8 mouse cellular contexts compared by ENCODE assay signal in the genomic region with DNA sequence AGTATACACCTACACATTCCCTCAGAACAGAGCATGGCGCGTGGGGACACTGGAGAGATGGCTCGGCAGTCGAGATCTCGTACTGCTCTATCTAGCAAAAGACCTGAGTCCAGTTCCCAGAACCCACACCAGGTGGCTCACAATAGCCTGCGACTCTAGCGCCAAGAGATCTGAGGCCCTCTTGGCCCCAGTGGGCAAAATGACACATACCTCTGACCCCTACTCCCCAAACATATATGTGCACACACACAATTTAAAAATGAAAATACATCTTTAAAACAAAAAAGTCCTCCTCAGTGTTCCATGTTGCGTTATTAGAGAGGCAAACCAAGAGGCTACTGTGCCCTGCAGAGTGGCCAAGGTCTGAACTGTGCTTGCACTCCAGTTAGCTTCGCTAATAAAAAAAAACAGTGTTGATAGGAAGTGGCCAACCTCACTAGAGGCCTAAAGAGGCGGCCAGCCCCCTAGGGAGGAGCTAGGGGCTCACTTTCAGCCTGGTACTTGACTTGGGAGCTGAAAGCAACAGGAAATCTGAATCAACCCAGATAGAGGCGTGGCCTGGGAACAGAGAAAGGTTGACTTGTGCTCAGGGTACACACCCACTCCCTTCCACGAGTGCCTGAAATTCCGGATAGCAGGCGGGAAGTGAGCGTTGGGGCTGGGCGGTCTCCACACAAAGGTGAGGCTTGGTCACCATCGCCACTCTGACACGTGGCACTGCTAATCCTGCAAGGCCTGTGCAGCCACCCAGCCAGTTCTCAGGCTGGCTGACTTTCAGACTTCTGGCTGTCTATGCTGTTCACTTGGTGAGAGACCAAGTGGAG. TPM values are rescaled to one million over a fixed set of nuclear protein-coding genes. Genes with fewer than 3 reads are reported as not detected.
DNase-seq lines count a peak whose midpoint lies in the region; ATAC-seq and TF ChIP-seq lines count a peak whose summit lies in the region.
"Not testable (repeated sequence)": the region's sequence is repeated elsewhere in the genome, so short reads cannot be mapped to it uniquely, and the experiment has no call there.

No protein-coding gene starts in this region.

- not testable (repeated sequence) for H3K4me3 ChIP-seq in forebrain, embryonic 11.5 days (ENCODE audit: low read depth, low read length); heart, postnatal 0 days (ENCODE audit: low read depth, low read length); intestine, postnatal 0 days (ENCODE audit: low read depth, low read length); liver, embryonic 12.5 days

- DNase-seq in CD4-positive, CD25-positive, alpha-beta regulatory T cell, adult 2 months (ENCODE audit: low read depth, low spot score), result peak; percentile 20
- DNase-seq in forebrain, embryonic 11.5 days (ENCODE audit: low spot score), result peak; percentile 57
- peak; percentile 17 for DNase-seq in heart, postnatal 0 days (ENCODE audit: low spot score)
- DNase-seq in lung, postnatal 4 days, result peak; percentile 15 to 60
- DNase-seq in splenic B cell, adult 2 months (ENCODE audit: low read depth, low spot score), result peak; percentile 12

- H3K4me1 ChIP-seq in forebrain, embryonic 11.5 days (replicated peaks; ENCODE audit: control insufficient read depth, insufficient read depth, low read length); heart, postnatal 0 days (ENCODE audit: control insufficient read depth, insufficient read depth); intestine, postnatal 0 days (replicated peaks; ENCODE audit: control insufficient read depth, insufficient read depth, low read length): not testable (repeated sequence)
- H3K4me1 ChIP-seq in liver, embryonic 12.5 days, result peaks cover 13% of the 10 kb centered on the region

- TF ChIP-seq EP300 in heart, postnatal 0 days (IDR thresholded peaks at IDR 0.05; ENCODE audit: low read depth), result not testable (repeated sequence)

- H3K4me2 ChIP-seq in forebrain, embryonic 11.5 days (ENCODE audit: low read depth, low read length, severe bottlenecking); heart, postnatal 0 days (ENCODE audit: low read depth, low read length): not testable (repeated sequence)
- peak overlapping the region; percentile 37 for H3K4me2 ChIP-seq in intestine, postnatal 0 days (replicated peaks; ENCODE audit: low read depth)
- peak overlapping the region; percentile 21 for H3K4me2 ChIP-seq in liver, embryonic 12.5 days

- 65% methylated on average over 16 of the region's 18 CpGs for WGBS in forebrain, embryonic 11.5 days
- WGBS in heart, postnatal 0 days, result 32% methylated on average over 16 of the region's 18 CpGs
- WGBS in intestine, postnatal 0 days, result 32% methylated on average over 16 of the region's 18 CpGs
- 35% methylated on average over 18 of the region's 18 CpGs for WGBS in liver, embryonic 12.5 days (ENCODE audit: insufficient replicate concordance)

- not testable (repeated sequence) for H3K27me3 ChIP-seq in forebrain, embryonic 11.5 days (ENCODE audit: control insufficient read depth, insufficient read depth, low read length); heart, postnatal 0 days (ENCODE audit: control insufficient read depth, insufficient read depth, low read length); intestine, postnatal 0 days (replicated peaks; ENCODE audit: control insufficient read depth, insufficient read depth, low read length); liver, embryonic 12.5 days (replicated peaks); splenic B cell, adult 2 months (ENCODE audit: control insufficient read depth, insufficient read depth, low read length, poor library complexity, severe bottlenecking)

- H3K9me3 ChIP-seq in forebrain, embryonic 11.5 days (ENCODE audit: control insufficient read depth, low read length); heart, postnatal 0 days (replicated peaks; ENCODE audit: control insufficient read depth, low read length); intestine, postnatal 0 days (ENCODE audit: control insufficient read depth); liver, embryonic 12.5 days (replicated peaks): not testable (repeated sequence)

- H3K36me3 ChIP-seq in forebrain, embryonic 11.5 days (ENCODE audit: control insufficient read depth, insufficient read depth, low read length); heart, postnatal 0 days (replicated peaks; ENCODE audit: control insufficient read depth, insufficient read depth, low read length); intestine, postnatal 0 days (ENCODE audit: control insufficient read depth, insufficient read depth); liver, embryonic 12.5 days; splenic B cell, adult 2 months (ENCODE audit: control insufficient read depth, insufficient read depth, low read length, poor library complexity, severe bottlenecking): not testable (repeated sequence)

- not testable (repeated sequence) for TF ChIP-seq CTCF in heart, postnatal 0 days (IDR thresholded peaks at IDR 0.05; ENCODE audit: low read depth)
- peak; percentile 49 for TF ChIP-seq CTCF in intestine, postnatal 0 days (IDR thresholded peaks at IDR 0.05; ENCODE audit: low read depth)

- ATAC-seq in cerebellum, adult (ENCODE audit: insufficient number of reproducible peaks, low FRiP score, low TSS enrichment), result peak; percentile 9; the same call in 1 of the 2 replicates
- ATAC-seq in forebrain, embryonic 11.5 days (replicated peaks; ENCODE audit: low FRiP score), result peak; percentile 19; the same call in 1 of the 2 replicates
- ATAC-seq in heart, postnatal 0 days (ENCODE audit: insufficient read depth, low read depth), result peak; percentile 79
- peak; percentile 84 for ATAC-seq in intestine, postnatal 0 days
- ATAC-seq in liver, embryonic 12.5 days, result peak; percentile 63

- H3K27ac ChIP-seq in forebrain, embryonic 11.5 days (ENCODE audit: low read depth, low read length); heart, postnatal 0 days (ENCODE audit: low read depth); liver, embryonic 12.5 days: not testable (repeated sequence)
- H3K27ac ChIP-seq in intestine, postnatal 0 days (ENCODE audit: low read depth, low read length), result peak overlapping the region; percentile 28; the same call in 1 of the 2 replicates

- not testable (repeated sequence) for H3K9ac ChIP-seq in forebrain, embryonic 11.5 days (ENCODE audit: low read length); heart, postnatal 0 days (replicated peaks; ENCODE audit: low read depth, low read length); intestine, postnatal 0 days (ENCODE audit: low read depth, low read length); liver, embryonic 12.5 days

RNA-seq across cellular contexts. Expression of a gene that starts 37.9 kb away (rescaled TPM):
- 530 and 544 TPM in 2 replicates for polyA plus RNA-seq in forebrain, embryonic 11.5 days (2014; fragmentation: Nextera tagmentation; extraction: Ambion mirVana)
- total RNA-seq in heart, postnatal 0 days (2014; rRNA removed; ENCODE audit: low replicate concordance), result 214 and 264 TPM in 2 replicates
- 558 and 559 TPM in 2 replicates for polyA plus RNA-seq in heart, postnatal 0 days (2015; fragmentation: Nextera tagmentation; extraction: Ambion mirVana)
- 725 and 769 TPM in 2 replicates for polyA plus RNA-seq in intestine, postnatal 0 days (2015; fragmentation: Nextera tagmentation; extraction: Ambion mirVana)
- polyA plus RNA-seq in liver, embryonic 12.5 days (2016; fragmentation: Nextera tagmentation; extraction: Ambion mirVana), result 229 and 235 TPM in 2 replicates

Comparison
In these comparisons a context has a peak if more than half of its experiments do, and no peak if none do; other contexts are left out.
1. ATAC-seq: peak in every context shown above with its lines; median percentile 84 in intestine, postnatal 0 days; 79 in heart, postnatal 0 days; 63 in liver, embryonic 12.5 days; 19 in forebrain, embryonic 11.5 days; 9 in cerebellum, adult.